Mouse (Mus musculus): ENCODE results near the gene Eaf1.

GRCm38 (mm10) chr14:31496241-31496646, 2.0 kb downstream of the Eaf1 start:
- no peak for TF ChIP-seq ZNF384 (IDR thresholded peaks at IDR 0.05; ENCODE audit: low read depth, low read length)
- TF ChIP-seq CHD2 (IDR thresholded peaks at IDR 0.05; ENCODE audit: low read depth, low read length): no peak
